Mouse (Mus musculus): ENCODE results near the gene Sptlc2.

Gene Sptlc2

DNA sequence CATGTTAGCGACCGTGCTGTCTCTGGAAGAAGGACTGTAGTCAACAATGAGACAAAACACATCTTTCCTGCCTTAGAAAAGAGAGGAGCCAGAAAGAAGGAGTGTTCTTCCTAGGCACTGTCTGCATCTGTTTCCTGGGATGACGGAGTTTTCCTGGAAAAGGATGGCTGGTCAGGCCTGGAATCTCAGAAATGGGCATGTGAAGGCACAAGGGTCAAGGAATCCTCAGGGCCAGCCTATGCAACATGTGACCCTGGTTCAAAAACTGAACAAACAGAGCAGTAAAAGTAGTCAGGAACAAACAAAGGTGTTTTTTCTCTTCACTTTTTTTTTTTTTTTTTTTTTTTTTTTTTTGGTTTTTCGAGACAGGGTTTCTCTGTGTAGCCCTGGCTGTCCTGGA is 9.0 kb upstream of the Sptlc2 start:
- no peak for DNase-seq (ENCODE audit: low read depth, low spot score)

DNA sequence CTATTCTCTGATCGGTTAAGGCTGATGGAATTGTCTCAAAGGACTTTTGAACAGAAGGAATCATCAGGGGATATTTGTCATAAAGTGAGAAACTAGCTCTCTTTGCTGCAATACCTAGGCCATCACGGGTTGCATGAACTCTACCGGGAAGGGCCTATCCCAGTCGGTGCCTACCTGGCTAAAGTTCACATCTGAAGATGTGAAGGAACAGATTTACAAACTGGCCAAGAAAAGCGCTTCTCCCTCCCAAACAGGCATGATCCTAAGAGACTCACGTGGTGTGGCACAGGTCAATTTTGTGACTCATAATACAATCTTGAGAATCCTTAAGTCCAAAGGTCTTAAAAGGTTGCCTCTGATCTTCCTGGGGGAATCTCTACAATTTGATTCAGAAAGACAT is 6.2 kb upstream of the Sptlc2 start:
- DNase-seq (ENCODE audit: low read depth, low spot score) = no peak

DNA sequence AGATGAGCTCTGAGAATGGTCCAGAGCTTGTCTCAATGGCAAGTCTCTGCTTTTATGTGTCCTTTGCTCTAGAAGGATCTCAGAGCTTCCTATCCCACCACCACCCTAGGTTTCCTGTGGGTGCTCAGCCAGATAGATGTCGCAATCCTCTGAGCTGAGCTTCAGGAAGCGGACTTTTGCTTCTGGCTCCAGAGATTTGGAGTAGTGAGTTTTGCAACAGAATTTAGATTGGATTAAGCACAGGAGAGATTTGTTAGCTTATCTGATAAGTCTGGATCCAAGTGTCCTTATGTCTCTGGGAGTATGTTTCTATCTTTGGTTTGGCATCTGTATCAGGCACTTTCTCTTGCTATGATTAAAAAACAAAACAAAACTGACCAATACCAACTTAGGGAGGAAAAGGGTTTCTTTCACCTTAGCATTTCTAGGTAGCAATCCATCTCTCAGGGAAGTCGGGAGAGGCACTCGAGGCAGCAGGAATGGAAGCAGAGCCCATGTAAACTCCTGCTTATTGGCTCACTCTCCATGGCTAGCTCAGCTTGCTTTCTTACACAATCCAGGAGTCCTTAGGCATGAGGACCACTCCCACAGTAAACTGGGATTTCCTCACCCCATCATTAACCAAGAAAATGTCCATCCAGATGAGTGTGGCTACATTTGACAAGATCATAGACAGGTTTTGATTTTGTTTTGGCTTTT is 5.4 kb upstream of the Sptlc2 start:
- DNase-seq (ENCODE audit: low read depth, low spot score) = no peak

DNA sequence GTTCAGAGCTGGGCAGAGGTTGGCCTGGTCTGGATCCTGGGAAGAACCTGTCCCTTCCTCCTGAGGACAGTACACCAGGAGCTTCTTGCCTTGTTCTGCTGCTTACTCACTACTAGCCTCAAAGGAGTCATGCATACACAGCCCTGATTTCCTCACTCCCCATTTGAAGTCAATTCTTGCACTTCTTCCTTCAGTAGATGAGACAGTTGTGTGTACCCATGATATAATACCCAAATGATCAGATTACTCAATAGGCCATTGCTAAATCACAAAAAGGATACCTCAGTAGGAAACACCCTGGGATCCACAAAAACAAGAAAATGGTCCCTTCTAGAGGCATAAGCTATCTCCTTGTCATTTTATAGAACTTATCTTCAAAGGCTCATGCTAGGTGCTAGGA is 3.2 kb upstream of the Sptlc2 start:
- no peak for DNase-seq (ENCODE audit: low read depth, low spot score)

DNA sequence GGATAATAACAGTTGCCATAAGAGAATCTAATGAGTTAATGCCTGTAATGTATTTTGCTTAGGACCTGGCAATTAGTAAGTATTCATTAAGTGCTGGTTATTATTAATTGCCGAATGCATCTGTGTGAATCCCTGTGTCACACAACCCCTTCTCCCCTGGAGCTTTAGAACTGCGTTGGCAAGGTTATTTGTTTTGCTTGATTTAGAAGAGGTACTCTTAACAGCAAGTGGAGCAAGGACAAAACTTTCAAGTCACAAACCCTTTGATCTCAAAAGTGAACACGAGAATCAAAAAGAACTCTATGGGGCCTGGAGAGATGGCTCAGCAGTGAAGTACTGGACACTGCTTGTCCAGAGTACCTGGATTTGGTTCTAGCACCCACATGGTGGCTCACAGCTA is 1.1 kb upstream of the Sptlc2 start:
- no peak for DNase-seq (ENCODE audit: low read depth, low spot score)

DNA sequence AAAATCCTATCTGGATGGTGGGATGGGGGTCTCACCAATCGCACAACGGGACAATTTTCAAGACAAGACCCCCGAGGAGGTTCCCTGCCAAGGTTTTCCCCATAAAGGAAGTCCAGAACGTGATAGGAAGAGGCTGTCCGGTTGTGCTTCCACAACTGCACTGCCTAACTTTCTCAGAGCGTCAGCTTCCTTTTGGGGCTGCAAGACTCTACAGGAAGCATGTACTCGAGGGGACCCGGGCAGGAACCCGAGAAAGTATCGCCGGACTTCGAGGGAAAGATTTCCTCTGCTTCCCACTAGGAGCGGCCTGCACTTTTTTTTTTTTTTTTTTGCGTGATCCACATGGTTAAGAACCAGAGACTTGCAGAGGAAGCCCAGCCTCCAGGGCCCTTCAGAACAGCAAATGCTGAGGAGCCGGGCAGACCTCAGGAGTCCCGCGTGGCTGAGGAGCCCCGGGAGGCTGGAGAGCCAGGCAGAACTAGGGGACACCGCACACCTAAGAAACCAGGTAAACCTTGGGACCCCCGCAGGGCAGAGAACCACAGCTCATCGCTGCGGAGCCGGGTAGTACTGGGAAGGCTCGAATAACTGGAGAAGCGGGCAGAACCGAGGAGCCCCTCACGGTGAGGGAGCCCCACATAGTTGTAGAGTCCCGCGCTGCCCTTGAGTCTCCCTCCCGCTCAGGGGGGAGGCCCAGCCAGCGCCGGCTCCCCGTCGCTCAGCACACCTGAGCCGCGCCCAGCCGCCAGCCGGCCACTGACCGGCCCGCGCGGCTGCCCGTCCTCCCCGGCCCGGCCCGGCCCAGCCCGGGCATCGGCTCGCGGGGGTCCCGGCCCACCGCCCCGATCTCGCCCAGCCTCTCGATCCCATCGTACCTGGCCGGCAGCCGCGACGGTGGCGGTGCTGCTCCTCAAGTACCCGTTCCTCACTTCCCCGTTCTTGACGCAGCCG is 709 bp downstream of the Sptlc2 start:
- DNase-seq (ENCODE audit: low read depth, low spot score) = no peak

DNA sequence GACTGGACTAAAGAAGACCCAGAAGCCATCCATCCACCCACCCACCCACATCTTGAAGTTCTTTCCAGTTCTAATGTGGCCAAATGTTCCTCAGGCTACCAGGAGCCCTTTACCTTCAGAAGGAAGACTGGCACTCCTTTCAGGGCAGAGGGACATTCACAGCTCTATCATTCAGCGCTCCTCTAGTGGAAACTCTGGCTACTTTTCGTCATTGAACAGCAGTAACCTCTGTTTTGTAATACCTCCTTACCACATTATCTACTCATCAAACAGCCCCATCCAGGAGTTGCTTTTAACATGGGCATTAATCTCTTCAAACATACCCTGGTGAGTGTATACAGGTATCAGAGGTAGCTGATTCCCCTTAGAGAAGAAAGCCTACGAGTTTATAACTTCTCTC is 3.1 kb downstream of the Sptlc2 start:
- DNase-seq (ENCODE audit: low read depth, low spot score) = no peak

DNA sequence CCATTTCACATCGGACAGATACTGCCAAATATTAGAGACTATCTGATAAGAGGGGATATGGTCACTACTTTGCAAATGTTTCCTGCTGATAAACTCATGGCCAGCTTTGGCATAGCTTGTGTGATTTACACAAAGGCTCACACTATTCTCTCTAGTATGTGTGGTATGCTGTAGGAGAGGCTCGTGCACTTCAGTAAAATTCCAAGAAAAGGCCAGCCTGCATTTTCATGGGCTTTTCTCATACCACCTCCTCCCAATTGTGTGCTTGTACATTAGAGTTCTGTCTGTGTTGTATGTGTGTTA is 6.8 kb downstream of the Sptlc2 start:
- DNase-seq (ENCODE audit: low read depth, low spot score) = no peak

DNA sequence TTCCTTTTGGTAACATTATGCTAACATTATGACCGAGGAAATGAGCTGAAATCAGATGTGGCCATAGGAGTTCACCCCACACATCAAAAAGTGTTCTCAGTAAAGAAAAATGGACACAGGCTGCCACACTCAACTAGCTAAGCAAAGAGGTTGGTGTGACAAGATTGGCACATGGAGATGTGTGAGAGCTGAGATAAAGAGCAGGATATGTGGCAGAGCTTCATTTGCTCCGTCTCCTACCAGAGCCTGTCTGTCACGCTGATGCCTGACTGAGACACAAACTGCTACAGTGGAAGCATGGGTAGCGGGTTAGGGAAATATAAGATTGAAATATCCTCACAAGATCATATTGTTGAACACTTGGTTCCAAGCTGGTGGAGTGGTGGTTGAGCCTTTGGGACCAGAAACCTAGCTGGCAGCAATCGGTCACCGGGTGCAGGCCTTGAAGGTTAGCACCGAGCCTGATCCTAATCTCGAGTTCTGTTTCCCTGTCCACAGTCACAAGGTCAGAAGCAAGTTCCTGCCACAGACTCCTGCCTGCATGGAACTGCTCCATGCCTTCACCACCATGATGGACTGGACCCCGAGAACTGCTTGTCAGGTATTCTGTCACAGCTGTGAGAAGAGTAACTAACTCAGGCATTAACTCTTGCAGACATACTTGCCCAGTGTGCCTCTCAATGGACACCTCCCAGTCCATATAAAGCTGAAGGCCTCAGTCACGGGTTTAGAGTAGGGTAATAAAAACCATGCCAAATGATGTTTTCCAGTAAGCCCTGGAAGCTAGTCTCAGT is 7.4 kb downstream of the Sptlc2 start:
- no peak for DNase-seq (ENCODE audit: low read depth, low spot score)

DNA sequence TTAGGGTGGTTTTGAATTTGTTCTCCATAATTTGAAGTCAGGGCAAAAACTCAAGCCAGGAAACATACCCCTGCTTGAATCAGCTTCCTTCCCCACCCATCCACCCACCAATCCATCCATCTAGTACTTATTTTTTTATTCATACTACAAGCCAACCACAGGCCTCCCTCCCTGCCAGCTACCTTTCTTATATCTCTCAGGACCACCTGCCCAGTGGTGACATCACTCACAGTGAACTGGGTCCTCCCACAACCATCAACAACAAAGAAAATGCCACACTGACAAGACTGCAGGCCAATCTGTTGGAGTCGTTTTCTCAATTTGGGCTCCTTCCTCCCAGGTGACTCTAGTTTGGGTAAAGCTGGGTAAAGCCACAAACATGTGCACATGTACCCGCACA is 8.7 kb downstream of the Sptlc2 start:
- DNase-seq (ENCODE audit: low read depth, low spot score) = no peak

DNA sequence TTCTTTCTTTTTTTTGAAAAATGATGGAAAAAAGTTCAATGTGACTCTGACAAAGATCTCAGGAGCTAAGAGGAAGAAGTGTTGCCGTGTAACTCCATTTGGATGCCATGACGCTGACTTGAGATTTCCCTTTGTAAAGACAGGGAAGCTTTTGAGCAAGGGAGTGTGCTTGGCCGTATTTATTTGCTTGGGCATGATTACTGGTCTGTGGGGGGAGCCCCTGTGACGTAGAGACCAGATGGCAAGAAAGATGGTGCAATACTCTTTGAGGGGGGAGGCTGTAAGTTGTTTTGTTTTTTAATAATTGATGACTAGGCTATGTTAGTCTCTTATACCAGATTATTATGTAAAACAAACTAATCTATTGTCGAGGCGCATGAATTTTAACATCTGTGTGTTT is 14.0 kb downstream of the Sptlc2 start:
- no peak for DNase-seq (ENCODE audit: low read depth, low spot score)

DNA sequence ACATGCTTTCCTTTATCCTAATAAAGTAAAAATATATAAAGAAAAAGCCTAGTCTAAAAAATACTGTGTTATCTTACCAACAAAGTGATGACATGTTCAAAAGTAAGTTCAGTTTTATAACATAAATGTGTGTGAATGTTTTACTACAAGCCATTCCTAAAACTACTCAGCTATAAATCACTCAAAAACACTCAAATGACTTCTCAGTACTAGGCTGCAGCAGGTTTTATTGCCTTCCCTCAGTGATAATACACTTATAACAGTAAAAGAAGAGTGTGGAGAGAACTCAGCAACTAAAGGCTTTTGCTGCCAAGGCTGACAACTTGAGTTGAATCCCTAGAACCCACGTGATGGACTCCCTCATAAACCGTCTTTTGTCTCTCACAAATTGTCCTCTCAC is 18.8 kb downstream of the Sptlc2 start:
- no peak for DNase-seq (ENCODE audit: low read depth, low spot score)

DNA sequence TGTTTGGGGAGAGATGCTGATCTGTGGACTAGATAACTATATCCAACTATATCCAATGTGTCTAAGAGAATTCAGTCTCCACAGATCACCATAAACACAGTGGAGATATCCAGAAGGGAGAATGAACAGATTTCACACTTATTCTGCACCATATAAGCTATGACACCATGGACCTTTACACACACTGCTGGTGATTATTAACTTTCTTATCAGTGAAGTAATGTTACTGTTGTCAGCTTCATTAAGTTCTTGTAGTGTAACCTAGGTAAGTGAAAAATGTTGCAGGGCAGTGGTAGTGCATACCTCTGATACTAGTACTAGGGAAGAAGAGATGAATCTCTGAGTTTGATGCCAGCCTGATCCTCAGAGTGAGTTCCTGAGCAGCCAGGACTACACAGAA is 20.1 kb downstream of the Sptlc2 start:
- DNase-seq (ENCODE audit: low read depth, low spot score) = no peak

DNA sequence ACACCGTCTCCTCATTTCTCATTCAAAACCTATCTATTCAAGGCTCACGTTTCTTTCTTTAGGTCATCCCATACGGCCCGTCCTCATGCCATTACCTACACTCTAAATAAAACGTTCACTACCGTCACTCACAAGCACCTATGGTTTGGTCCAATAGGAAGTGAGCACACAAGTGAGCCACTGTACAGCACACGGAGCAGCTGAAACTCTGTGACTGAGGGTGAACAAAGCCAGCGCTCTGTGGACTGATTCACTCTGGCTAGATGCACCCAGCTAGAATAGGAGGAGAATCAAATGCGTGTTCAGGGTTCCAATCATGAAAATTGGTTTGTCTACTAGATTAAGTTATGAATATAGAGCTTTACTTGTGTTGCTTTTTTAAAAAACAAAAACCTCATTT is 22.5 kb downstream of the Sptlc2 start:
- DNase-seq (ENCODE audit: low read depth, low spot score) = no peak

DNA sequence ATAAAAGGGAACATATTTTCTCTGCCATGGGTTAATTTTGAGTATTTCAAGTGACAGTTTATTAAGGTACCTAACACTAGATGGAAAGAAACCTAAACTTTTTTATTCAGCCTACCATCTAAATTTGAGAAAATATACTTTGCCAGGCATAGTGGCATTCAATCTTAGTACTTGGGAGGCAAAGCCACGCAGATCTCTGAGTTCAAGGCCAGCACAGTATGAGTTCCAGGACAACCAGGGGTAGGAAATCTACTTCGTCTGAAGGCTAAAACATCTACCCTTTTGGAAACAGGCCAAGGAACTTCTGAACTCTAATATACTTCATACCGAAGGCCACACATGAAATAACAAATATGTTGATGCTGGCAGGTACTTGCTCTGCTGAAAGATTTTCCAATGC is 26.0 kb downstream of the Sptlc2 start:
- DNase-seq (ENCODE audit: low read depth, low spot score) = no peak

DNA sequence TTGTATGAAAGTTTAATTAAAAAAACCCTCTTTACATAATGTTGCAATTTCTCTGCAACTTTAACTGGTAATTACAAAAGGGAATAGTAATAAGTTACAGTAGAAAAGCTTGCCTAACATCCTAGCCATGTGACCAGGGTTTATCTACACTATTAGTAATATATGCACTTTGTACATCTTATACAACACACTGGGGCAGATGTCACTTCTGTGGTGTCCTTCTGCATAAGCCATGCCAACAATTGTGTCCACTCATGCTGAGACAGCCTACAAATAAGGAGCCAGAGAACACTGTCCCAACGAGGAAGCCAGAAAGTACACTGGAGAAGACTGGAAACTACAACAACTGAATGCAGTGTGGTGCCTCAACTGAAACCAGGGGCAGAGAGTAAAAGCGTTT is 40.1 kb downstream of the Sptlc2 start:
- DNase-seq (ENCODE audit: low read depth, low spot score) = no peak

DNA sequence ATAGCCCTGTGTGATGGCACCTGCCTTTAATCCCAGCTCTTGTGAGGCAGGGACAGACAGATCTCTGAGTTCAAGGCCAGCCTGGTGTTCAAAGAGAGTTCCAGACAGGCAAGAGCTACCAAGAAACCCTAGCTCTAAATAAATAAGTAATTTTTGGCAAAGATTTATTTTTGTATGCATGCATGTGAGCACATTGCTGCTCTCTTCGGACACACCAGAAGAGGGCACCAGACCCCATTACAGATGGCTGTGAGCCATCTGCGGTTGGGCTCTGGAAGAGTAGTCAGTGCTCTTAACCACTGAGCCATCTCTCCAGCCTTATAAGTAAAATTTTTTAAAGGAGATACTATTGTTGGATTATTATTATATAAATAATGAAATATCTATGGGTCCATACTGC is 40.6 kb downstream of the Sptlc2 start:
- DNase-seq (ENCODE audit: low read depth, low spot score) = no peak

DNA sequence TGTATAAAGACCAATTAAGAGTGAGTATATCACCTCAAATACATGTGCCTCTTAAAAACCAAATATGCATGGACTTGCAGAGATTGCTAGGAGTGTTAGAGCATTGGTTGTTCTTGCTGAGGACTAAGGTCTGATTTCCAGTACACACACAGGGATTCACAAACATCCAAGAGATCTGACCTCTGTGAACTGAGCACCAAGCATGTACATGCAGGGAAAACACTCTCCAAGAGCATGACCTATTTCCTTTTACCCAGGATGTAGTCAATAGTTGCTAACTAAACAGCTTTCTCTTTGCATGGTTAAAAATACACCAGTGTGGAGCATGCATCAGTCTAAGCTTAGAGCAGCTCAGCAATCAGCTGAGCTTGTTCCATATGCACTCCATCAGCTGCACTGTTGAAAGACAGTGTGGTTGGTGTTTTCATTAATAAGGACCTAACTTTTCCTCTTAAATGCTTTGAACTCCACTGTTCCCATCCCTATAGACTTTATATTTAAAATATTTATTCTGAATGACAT is 45.0 kb downstream of the Sptlc2 start:
- no peak for DNase-seq (ENCODE audit: low read depth, low spot score)

DNA sequence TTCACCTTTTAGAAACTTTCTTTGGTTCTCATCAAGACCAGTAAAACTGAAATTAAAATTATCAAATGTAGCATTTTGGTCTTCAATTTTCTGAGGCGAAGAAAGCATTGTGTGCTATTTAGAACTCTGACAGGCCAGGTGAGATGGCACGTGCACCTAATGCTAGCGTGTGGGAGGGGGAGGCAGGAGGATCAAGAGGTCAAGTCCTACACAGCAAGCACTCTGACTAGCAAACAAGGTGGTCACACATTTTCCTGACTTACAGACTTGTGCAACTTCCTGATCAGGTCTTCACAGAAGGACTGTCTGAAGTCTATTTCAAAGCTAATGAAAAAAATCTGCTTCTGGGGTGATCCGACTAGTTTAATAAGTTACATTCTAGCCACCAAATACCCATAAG is 50.1 kb downstream of the Sptlc2 start:
- DNase-seq (ENCODE audit: low read depth, low spot score) = no peak

DNA sequence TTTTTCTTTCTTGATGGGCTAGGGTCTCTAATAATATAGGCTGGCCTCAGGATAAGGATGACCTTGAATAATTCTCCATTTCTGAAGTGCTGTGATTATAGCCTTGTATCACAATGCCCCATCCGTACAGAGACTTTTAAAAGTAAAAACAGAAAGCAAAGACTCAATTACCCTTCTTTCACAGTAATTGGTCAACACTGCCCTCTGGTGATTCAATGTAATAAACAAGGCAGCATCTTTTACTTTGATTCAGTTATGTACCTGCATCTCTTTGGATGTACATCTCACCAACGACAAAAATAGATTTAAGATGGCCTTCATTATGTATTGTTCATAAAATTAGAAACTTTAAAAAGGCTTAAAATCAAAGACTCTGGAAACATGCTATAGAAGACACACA is 53.3 kb downstream of the Sptlc2 start:
- DNase-seq (ENCODE audit: low read depth, low spot score) = no peak

DNA sequence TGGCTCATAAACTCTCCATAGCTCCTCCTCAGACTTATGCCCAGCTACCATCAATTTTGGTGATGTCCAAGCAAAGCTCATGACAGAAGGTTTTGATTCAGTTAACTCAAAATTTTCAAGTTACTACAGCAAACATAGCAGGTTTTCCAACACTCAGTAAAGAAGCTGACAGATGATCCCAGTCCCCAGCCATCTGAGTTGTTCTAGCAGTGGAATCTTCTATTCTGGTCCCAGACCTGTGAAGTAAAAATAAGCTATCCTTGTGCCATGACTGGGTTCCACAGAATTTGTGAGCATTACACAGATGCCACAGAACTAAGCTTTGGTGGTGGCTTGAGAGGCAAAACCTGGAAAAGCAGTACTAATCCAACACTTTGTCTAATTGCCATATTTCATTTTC is 54.4 kb downstream of the Sptlc2 start:
- no peak for DNase-seq (ENCODE audit: low read depth, low spot score)

DNA sequence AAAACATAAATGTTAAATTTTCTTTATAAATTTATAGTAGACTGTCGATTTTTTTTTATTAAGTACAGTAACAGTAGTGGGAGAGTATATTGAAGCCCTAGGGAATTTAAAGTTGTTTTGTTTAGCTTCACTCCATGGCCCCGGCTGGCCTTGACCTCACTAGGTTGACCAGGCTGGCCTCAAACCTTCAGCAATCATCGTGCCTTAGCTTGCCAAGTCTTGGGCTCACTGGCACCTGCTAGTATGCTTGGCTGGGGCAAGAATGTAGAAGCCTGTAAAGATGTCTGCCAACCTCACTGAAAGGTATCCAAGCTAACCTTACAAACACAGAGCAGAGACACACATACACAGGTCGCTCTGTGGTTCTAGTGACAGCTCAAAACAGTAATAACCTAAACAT is 55.6 kb downstream of the Sptlc2 start:
- no peak for DNase-seq (ENCODE audit: low read depth, low spot score)
